8 mouse cellular contexts compared by ENCODE assay signal in genomic region chr10:77252790-77253189, GRCm38 (mm10). TPM values are rescaled to one million over a fixed set of nuclear protein-coding genes. Genes with fewer than 3 reads are reported as not detected.
DNase-seq lines count a peak whose midpoint lies in the region; ATAC-seq lines count a peak whose summit lies in the region.

No protein-coding gene starts in this region.

- H3K9me3 ChIP-seq in hindbrain, embryonic 15.5 days, result no peaks in the 10 kb centered on the region

- H3K4me1 ChIP-seq in hindbrain, embryonic 15.5 days (replicated peaks), result peaks cover 29% of the 10 kb centered on the region

- no peaks in the 10 kb centered on the region for H3K27me3 ChIP-seq in hindbrain, embryonic 15.5 days

- DNase-seq in T-cell, adult 2 months (ENCODE audit: low spot score), result peak; percentile 49
- peak; percentile 91 to 93 for DNase-seq in cerebellum, postnatal 10 days
- peak; percentile 67 to 80 for DNase-seq in frontal cortex, postnatal 25 days (ENCODE audit: low spot score in 2 of 2)
- peak; percentile 74 to 79 for DNase-seq in layer of hippocampus, postnatal 36 days
- peak; percentile 85 for DNase-seq in lung, postnatal 36 days
- DNase-seq in retina, postnatal 7 days (ENCODE audit: low read depth, low spot score), result peak; percentile 74
- peak; percentile 45 for DNase-seq in urinary bladder, adult 2 months (ENCODE audit: low spot score)

- no peak overlapping the region for H3K9ac ChIP-seq in hindbrain, embryonic 15.5 days

- H3K27ac ChIP-seq in hindbrain, embryonic 15.5 days (replicated peaks), result no peak overlapping the region

- H3K36me3 ChIP-seq in hindbrain, embryonic 15.5 days, result no peaks in the 10 kb centered on the region

- peak; percentile 46; the same call in 1 of the 2 replicates for ATAC-seq in hindbrain, embryonic 15.5 days (ENCODE audit: low FRiP score, low read depth)

- WGBS in hindbrain, embryonic 15.5 days, result 0% methylated on average over 4 of the region's 4 CpGs

- H3K4me2 ChIP-seq in hindbrain, embryonic 15.5 days, result no peak overlapping the region

- no peak overlapping the region for H3K4me3 ChIP-seq in hindbrain, embryonic 15.5 days

RNA-seq across cellular contexts. Expression of gene Pofut2, which starts 6.2 kb away (rescaled TPM):
- polyA plus RNA-seq in hindbrain, embryonic 15.5 days (2015; fragmentation: Nextera tagmentation; extraction: Ambion mirVana), result 57.0 and 58.1 TPM in 2 replicates
- total RNA-seq in layer of hippocampus, postnatal 36 days (2021), result 10 to 100 TPM; 31.7 to 32.6 TPM
- polyA plus RNA-seq in urinary bladder, adult 2 months (2012; rRNA removed), result 70.0 and 73.7 TPM in 2 replicates
